Mouse (Mus musculus) G1E (cell line): Measurements from ENCODE around the gene Syn3.
"Not testable (repeated sequence)": the region's sequence is repeated elsewhere in the genome, so short reads cannot be mapped to it uniquely, and the experiment has no call there.

Source experiments
- CTCF ChIP-seq: IDR thresholded peaks from 2 replicates; pipeline ENCODE4 v1.5.1; 2012; ENCODE audit warnings: low read depth, low read length, inconsistent platforms, mixed read lengths
- TAL1 ChIP-seq: conservative IDR thresholded peaks from 2 replicates; pipeline ENCODE4 v1.6.1; 2012; ENCODE audit warnings: low read depth, low read length, inconsistent platforms, mixed read lengths

DNA sequence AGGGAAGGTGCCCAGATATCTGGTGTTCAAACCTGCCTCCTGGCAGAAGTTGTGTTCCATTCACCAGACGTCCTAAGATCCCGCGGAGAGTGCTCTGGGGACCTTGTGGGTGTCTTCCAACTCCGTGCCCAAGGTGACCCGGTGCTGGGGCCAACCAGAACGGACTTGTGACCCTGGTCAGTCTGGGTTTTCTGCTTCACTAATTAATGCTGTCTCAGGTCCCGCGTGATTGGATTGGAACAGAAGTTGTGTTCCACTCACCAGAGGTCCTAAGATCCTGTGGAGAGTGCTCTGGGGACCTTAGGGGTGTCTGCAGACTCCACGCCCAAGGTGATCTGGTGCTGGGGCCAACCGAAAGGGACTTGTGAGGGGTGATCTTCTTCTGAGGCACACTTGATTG, 376.2 kb downstream of the Syn3 start:
- TF ChIP-seq CTCF, TAL1: not testable (repeated sequence)
